Mouse (Mus musculus): ENCODE results near the gene Zfp322a. TPM values are rescaled to one million over a fixed set of nuclear protein-coding genes. Genes with fewer than 3 reads are reported as not detected.
"Not testable (repeated sequence)": the region's sequence is repeated elsewhere in the genome, so short reads cannot be mapped to it uniquely, and the experiment has no call there.

The Zfp322a gene
- polyA plus RNA-seq, 1 experiment from 2014 or later, result 43.4 TPM

GRCm38 (mm10) chr13:23369421-23369765 lies 385 bp upstream of the Zfp322a start:
- peak overlapping the region; percentile 69 for H3K4me3 ChIP-seq (ENCODE audit: low read depth, low read length)
- no peaks in the 10 kb centered on the region for H3K27me3 ChIP-seq (ENCODE audit: control insufficient read depth, insufficient read depth, low read length)
- H3K9ac ChIP-seq (ENCODE audit: low read depth, low read length), result peak overlapping the region; percentile 86
- peak overlapping the region; percentile 88 for H3K4me2 ChIP-seq
- WGBS (ENCODE audit: insufficient replicate concordance), result under 1% methylated on average over 10 of the region's 10 CpGs
- peaks cover 8% of the 10 kb centered on the region; the same call in 1 of the 2 replicates for H3K4me1 ChIP-seq (ENCODE audit: control insufficient read depth, insufficient read depth, low read length)
- no peaks in the 10 kb centered on the region for H3K9me3 ChIP-seq (replicated peaks; ENCODE audit: control insufficient read depth, low read length)
- peak overlapping the region; percentile 96 for H3K27ac ChIP-seq (ENCODE audit: low read depth, low read length)
- no peaks in the 10 kb centered on the region for H3K36me3 ChIP-seq (ENCODE audit: control insufficient read depth, insufficient read depth, low read length)
- ATAC-seq (replicated peaks; ENCODE audit: insufficient number of reproducible peaks, low FRiP score, low TSS enrichment), result no peak

DNA sequence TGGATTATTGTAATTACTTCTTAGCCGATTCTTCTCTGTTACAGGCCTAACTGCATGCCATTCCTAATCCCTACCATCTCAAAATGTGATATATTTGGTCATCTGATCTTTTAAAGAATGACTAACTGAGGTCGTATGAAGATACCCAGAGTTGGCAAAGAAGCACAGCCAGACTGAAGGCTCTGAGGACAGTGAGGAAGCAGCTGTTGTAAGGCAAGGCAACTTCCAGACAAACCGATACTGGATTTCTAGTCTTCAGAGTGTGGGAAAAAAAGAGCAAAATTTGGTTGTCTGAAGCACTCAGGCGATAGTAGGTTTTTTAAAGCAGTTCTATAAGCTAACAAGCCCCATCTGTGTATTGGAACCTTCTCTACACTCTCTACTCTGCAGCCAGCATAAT lies 7.5 kb downstream of the Zfp322a start:
- 89% methylated on average over 4 of the region's 4 CpGs for WGBS (ENCODE audit: insufficient replicate concordance)

GRCm38 (mm10) chr13:23354541-23354940 lies 14.5 kb downstream of the Zfp322a start:
- 87% methylated on average over 5 of the region's 5 CpGs for WGBS (ENCODE audit: insufficient replicate concordance)
- H3K9ac ChIP-seq (ENCODE audit: low read depth, low read length); H3K4me1 ChIP-seq (ENCODE audit: control insufficient read depth, insufficient read depth, low read length); ATAC-seq (replicated peaks; ENCODE audit: insufficient number of reproducible peaks, low FRiP score, low TSS enrichment); H3K27me3 ChIP-seq (ENCODE audit: control insufficient read depth, insufficient read depth, low read length); H3K4me2 ChIP-seq; H3K27ac ChIP-seq (ENCODE audit: low read depth, low read length); H3K4me3 ChIP-seq (ENCODE audit: low read depth, low read length); H3K9me3 ChIP-seq (replicated peaks; ENCODE audit: control insufficient read depth, low read length): not testable (repeated sequence)
- peaks cover 25% of the 10 kb centered on the region for H3K36me3 ChIP-seq (ENCODE audit: control insufficient read depth, insufficient read depth, low read length)

More for the DNA sequence above, 7.5 kb downstream of the Zfp322a start:
- H3K36me3 ChIP-seq (ENCODE audit: control insufficient read depth, insufficient read depth, low read length), result peaks cover 18% of the 10 kb centered on the region
- no peaks in the 10 kb centered on the region for H3K27me3 ChIP-seq (ENCODE audit: control insufficient read depth, insufficient read depth, low read length)
- no peak overlapping the region for H3K4me3 ChIP-seq (ENCODE audit: low read depth, low read length)
- ATAC-seq (replicated peaks; ENCODE audit: insufficient number of reproducible peaks, low FRiP score, low TSS enrichment), result no peak
- no peak overlapping the region for H3K9ac ChIP-seq (ENCODE audit: low read depth, low read length)
- H3K4me1 ChIP-seq (ENCODE audit: control insufficient read depth, insufficient read depth, low read length), result 0 out of 2 replicates have a peak, but pooled peaks cover 2% of the 10 kb centered on the region
- no peaks in the 10 kb centered on the region for H3K9me3 ChIP-seq (replicated peaks; ENCODE audit: control insufficient read depth, low read length)
- no peak overlapping the region for H3K27ac ChIP-seq (ENCODE audit: low read depth, low read length)
- H3K4me2 ChIP-seq, result no peak overlapping the region

DNA sequence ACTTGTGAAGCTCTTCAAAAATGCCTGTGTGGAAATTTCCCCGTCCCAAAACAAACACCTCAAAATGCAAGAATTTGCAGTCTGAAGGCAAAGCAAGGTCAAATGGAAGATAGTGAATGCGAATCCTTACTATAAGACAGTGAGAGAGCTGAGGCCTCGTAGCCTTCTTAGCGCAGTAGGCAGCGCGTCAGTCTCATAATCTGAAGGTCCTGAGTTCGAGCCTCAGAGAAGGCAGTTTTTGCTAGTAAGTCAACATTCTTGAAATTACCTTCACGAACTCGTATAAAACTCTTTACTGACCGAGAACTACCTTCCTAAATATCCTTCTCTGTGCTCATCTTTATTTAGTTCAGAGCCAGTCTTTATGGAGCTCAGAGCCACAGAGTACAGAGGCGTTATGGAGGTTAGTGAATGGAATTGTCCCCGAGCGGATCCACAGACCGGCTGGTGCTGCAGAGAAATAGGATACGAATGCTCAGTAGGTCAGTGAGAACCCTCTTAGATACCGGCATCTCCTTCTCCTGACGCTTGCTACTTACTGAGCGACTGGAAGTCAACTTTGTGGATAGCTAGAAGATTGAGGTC lies 51.6 kb downstream of the Zfp322a start:
- peak overlapping the region; percentile 53 for H3K4me2 ChIP-seq
- no peaks in the 10 kb centered on the region for H3K4me1 ChIP-seq (ENCODE audit: control insufficient read depth, insufficient read depth, low read length)
- peaks cover 11% of the 10 kb centered on the region for H3K27me3 ChIP-seq (ENCODE audit: control insufficient read depth, insufficient read depth, low read length)
- peak overlapping the region; percentile 32; the same call in 1 of the 2 replicates for H3K4me3 ChIP-seq (ENCODE audit: low read depth, low read length)
- H3K9ac ChIP-seq (ENCODE audit: low read depth, low read length), result no peak overlapping the region; the same call in 1 of the 2 replicates
- 6% methylated on average over 18 of the region's 18 CpGs for WGBS (ENCODE audit: insufficient replicate concordance)
- 0 out of 2 replicates have a peak, but pooled peaks have one; percentile 18 for ATAC-seq (replicated peaks; ENCODE audit: insufficient number of reproducible peaks, low FRiP score, low TSS enrichment)
- H3K9me3 ChIP-seq (replicated peaks; ENCODE audit: control insufficient read depth, low read length), result no peaks in the 10 kb centered on the region
- no peaks in the 10 kb centered on the region for H3K36me3 ChIP-seq (ENCODE audit: control insufficient read depth, insufficient read depth, low read length)
- H3K27ac ChIP-seq (ENCODE audit: low read depth, low read length), result no peak overlapping the region

- Histone ChIP-seq H3K27me3 (ENCODE audit: control insufficient read depth, insufficient read depth, low read length) (peaks cover 26% of the 10 kb centered on the region), H3K4me2 (peak overlapping the region; percentile 75), H3K9ac (ENCODE audit: low read depth, low read length) (peak overlapping the region; percentile 17; the same call in 1 of the 2 replicates), H3K36me3 (ENCODE audit: control insufficient read depth, insufficient read depth, low read length) (no peaks in the 10 kb centered on the region), H3K4me1 (ENCODE audit: control insufficient read depth, insufficient read depth, low read length) (no peaks in the 10 kb centered on the region), H3K9me3 (replicated peaks; ENCODE audit: control insufficient read depth, low read length) (no peaks in the 10 kb centered on the region), H3K4me3 (ENCODE audit: low read depth, low read length) (peak overlapping the region; percentile 49), H3K27ac (ENCODE audit: low read depth, low read length) (no peak overlapping the region)
- WGBS (ENCODE audit: insufficient replicate concordance), result 1% methylated on average over 42 of the region's 42 CpGs
- no peak for ATAC-seq (replicated peaks; ENCODE audit: insufficient number of reproducible peaks, low FRiP score, low TSS enrichment)
These were observed 55.9 kb downstream of the Zfp322a start for GRCm38 (mm10) chr13:23312909-23313669.

- Histone ChIP-seq H3K27ac (ENCODE audit: low read depth, low read length) (no peak overlapping the region), H3K4me3 (ENCODE audit: low read depth, low read length) (peak overlapping the region; percentile 54), H3K4me2 (peak overlapping the region; percentile 89), H3K9ac (ENCODE audit: low read depth, low read length) (no peak overlapping the region), H3K27me3 (ENCODE audit: control insufficient read depth, insufficient read depth, low read length) (peaks cover 26% of the 10 kb centered on the region), H3K9me3 (replicated peaks; ENCODE audit: control insufficient read depth, low read length) (no peaks in the 10 kb centered on the region), H3K4me1 (ENCODE audit: control insufficient read depth, insufficient read depth, low read length) (0 out of 2 replicates have a peak, but pooled peaks cover 2% of the 10 kb centered on the region), H3K36me3 (ENCODE audit: control insufficient read depth, insufficient read depth, low read length) (no peaks in the 10 kb centered on the region)
- ATAC-seq (replicated peaks; ENCODE audit: insufficient number of reproducible peaks, low FRiP score, low TSS enrichment), result no peak
- WGBS (ENCODE audit: insufficient replicate concordance), result 1% methylated on average over 11 of the region's 11 CpGs
These were observed 59.0 kb downstream of the Zfp322a start for GRCm38 (mm10) chr13:23310036-23310435.

- peaks cover 26% of the 10 kb centered on the region for H3K27me3 ChIP-seq (ENCODE audit: control insufficient read depth, insufficient read depth, low read length)
- under 1% methylated on average over 28 of the region's 28 CpGs for WGBS (ENCODE audit: insufficient replicate concordance)
These were observed 59.5 kb downstream of the Zfp322a start for GRCm38 (mm10) chr13:23309495-23310011.

GRCm38 (mm10) chr13:23308639-23309307 lies 60.2 kb downstream of the Zfp322a start:
- not testable (repeated sequence) for H3K4me1 ChIP-seq (ENCODE audit: control insufficient read depth, insufficient read depth, low read length); H3K9ac ChIP-seq (ENCODE audit: low read depth, low read length); H3K27ac ChIP-seq (ENCODE audit: low read depth, low read length); H3K36me3 ChIP-seq (ENCODE audit: control insufficient read depth, insufficient read depth, low read length); H3K9me3 ChIP-seq (replicated peaks; ENCODE audit: control insufficient read depth, low read length)
- peak; percentile 78 for ATAC-seq (replicated peaks; ENCODE audit: insufficient number of reproducible peaks, low FRiP score, low TSS enrichment)
- 2% methylated on average over 18 of the region's 18 CpGs for WGBS (ENCODE audit: insufficient replicate concordance)
- H3K27me3 ChIP-seq (ENCODE audit: control insufficient read depth, insufficient read depth, low read length), result peaks cover 22% of the 10 kb centered on the region
- H3K4me3 ChIP-seq (ENCODE audit: low read depth, low read length), result peak overlapping the region; percentile 54
- H3K4me2 ChIP-seq, result peak overlapping the region; percentile 89

More at GRCm38 (mm10) chr13:23309495-23310011, 59.5 kb downstream of the Zfp322a start:
- H3K36me3 ChIP-seq (ENCODE audit: control insufficient read depth, insufficient read depth, low read length), result no peaks in the 10 kb centered on the region
- H3K4me2 ChIP-seq, result peak overlapping the region; percentile 89
- peak; percentile 58; the same call in 1 of the 2 replicates for ATAC-seq (replicated peaks; ENCODE audit: insufficient number of reproducible peaks, low FRiP score, low TSS enrichment)
- H3K4me1 ChIP-seq (ENCODE audit: control insufficient read depth, insufficient read depth, low read length), result 0 out of 2 replicates have a peak, but pooled peaks cover 2% of the 10 kb centered on the region
- peak overlapping the region; percentile 63 for H3K9ac ChIP-seq (ENCODE audit: low read depth, low read length)
- peak overlapping the region; percentile 54 for H3K4me3 ChIP-seq (ENCODE audit: low read depth, low read length)
- H3K9me3 ChIP-seq (replicated peaks; ENCODE audit: control insufficient read depth, low read length), result no peaks in the 10 kb centered on the region
- H3K27ac ChIP-seq (ENCODE audit: low read depth, low read length), result no peak overlapping the region
